Mouse (Mus musculus) spleen, postnatal 14 days (tissue): ENCODE results near the gene Kidins220.

Source experiments
- DNase-seq, 2 experiments: peaks; one replicate each; pipeline ENCODE4 v3.0.0; 2021 to 2022; ENCODE audit warnings: low spot score in 2 of 2

Kidins220 gene

GRCm38 (mm10) chr12:24974446-24975114 is at the start of gene Kidins220:
TSS of gene Kidins220 (plus strand) at chr12:24974925.
- DNase-seq: peak; percentile 89 to 96

DNA sequence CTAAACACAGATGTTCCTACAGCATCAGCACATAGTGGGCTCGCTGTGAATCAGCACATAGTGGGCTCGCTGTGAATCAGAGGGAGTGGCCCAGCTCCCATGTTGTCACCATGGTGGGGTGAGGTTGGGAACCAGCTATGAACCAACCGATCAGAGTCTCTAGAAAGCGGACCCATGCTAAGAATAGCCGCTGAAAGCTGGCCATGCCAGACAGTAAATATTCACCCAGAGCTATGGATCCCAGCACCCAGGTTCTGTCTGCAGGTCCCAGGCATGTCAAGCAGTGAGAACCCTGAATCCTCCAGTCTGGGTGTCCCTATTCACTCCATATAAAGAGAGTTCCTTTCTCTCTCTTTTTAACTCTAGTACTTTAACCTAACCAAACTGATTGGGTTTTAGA is 49.4 kb upstream of the Kidins220 start:
- no peak for DNase-seq

DNA sequence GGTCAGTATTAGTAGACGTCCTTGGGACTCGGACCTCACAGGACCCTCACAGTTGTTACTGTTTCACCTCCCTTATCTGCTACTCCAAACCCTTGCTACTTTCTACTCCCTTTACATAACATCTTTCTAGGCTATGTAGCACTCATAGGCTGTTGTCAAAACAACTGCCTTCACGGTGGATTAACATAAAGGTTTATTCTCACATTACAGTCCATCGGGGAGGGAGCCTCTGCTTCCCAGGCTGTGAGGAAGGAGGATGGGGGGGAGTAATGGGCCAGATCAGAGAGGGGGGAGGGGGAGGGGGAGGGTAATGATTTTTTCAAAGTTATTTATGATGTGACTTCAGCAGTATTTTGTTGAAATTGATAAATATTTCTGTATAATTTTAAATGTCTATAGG is 49.0 kb upstream of the Kidins220 start:
- no peak for DNase-seq

GRCm38 (mm10) chr12:24928051-24928748 is 46.5 kb upstream of the Kidins220 start:
- no peak for DNase-seq

DNA sequence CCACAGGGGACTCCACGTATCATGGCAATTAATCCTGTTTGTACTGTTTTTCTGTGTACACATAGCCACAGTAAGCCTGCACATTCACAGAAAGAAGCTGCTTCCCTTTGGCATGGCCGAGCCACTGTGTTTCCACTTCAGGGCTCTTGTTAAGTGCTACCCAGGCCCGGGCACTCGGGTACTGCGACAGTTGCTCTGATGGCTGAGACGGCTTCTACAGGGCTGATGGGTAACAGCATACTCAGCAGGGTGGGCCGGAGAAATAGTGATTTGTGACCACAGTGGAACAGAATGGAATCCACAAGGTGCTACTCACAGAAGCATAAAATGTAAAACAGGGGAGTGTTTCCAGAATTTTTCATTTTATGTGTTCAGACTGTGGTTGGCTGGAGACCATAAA is 45.7 kb upstream of the Kidins220 start:
- no peak for DNase-seq

- DNase-seq: no peak
Measured at GRCm38 (mm10) chr12:24930760-24931159, 44.0 kb upstream of the Kidins220 start.

GRCm38 (mm10) chr12:24932120-24932519 is 42.6 kb upstream of the Kidins220 start:
- no peak for DNase-seq

- DNase-seq: no peak
Measured at GRCm38 (mm10) chr12:24933206-24933775, 41.4 kb upstream of the Kidins220 start.

GRCm38 (mm10) chr12:24933996-24934395 is 40.7 kb upstream of the Kidins220 start:
- DNase-seq: no peak

- no peak for DNase-seq
Measured at GRCm38 (mm10) chr12:24936281-24936680, 38.4 kb upstream of the Kidins220 start.

DNA sequence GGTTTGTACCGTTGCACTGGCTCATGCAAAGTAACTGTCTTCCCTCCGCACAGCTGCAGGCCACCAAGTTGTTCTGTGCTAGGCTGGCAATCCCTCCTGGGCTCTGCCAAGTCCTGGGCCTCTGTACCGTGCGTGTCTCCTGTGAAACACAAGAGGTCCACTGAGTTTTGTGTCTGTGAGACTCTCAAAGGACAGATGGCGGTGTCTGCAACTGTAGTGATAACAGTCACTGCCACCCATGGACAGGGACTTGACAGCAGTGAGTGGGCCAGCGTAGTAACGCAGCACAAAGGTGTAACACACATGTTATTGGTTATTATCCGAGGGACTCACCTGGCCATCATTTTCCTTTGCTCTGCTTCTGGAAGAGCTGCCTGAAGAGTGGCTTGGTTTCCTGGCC is 35.4 kb upstream of the Kidins220 start:
- no peak for DNase-seq

GRCm38 (mm10) chr12:24942619-24943287 is 32.0 kb upstream of the Kidins220 start:
- no peak for DNase-seq

GRCm38 (mm10) chr12:24943427-24943826 is 31.3 kb upstream of the Kidins220 start:
- no peak for DNase-seq

- no peak for DNase-seq
Measured at GRCm38 (mm10) chr12:24944597-24944996, 30.1 kb upstream of the Kidins220 start.

- DNase-seq: no peak
Measured at GRCm38 (mm10) chr12:24947065-24947464, 27.7 kb upstream of the Kidins220 start.

DNA sequence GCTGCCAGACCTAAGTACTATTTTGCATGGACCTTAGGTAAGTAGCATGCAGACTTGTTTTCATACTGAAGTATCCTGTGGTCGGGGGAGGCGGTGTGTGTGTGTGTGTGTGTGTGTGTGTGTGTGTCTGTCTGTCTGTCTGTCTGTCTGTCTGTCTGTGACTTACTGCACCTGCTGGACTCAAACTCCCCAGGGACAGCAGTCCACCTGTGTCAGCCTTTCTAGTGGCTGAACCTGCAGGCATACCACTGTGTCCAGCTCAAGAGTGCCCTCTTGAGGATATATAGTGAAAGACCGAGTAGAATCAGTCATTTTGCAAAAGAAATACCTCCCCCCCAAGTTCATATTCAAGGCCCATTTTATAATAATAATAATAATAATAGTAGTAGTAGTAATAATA is 26.4 kb upstream of the Kidins220 start:
- DNase-seq: no peak

DNA sequence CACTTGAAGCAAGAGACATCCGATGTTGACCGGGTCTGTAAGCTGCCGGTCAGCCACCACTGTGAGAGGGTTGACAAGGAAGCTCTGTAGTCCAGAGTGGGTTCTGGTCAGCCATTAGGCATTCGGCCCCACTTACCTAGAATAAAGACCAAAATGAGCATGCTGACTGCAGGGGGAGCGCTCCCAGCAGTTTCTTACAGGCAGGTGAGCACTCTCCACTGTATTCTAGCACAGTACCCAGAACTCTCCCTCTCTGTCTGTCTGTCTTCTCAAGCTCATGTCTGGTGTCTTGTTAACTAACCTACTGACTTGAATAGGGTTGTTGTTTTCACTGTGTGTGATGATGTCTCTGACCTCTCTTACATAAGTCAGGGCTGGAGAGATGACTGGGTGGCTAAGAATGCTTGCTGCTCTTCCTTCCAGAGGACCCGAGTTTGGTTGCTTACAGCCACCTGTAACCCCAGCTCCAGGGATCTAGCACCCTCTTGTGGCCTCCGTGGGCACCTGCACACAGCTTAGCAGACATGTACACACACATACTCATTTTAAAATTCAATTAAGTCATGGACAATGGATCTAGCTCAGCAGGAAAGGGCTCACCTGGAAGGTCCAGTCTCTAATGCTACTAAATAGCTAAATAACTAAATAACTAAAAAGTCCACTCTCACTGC is 24.2 kb upstream of the Kidins220 start:
- peak in 1 of 2 experiments; percentile 23 for DNase-seq

DNA sequence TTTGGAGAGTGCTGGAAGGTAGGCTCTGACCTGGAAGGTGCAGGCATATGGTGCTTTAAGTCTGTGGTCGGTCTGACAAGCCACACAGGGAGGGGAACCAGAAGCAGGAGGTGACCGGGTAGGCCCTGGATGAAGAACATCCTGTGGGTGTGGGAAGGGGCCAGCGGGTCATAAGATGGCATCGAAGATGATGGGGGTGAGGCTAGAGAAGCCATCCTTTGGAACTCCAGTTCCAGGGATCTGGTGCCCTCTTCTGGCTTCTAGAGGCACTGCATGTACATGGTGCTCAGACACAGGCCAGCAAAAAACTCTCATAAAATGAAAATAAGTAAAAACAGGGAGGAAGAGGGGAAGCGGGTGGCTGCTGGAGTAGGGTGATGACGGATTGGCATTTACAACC is 22.6 kb upstream of the Kidins220 start:
- DNase-seq: peak; percentile 18 to 44

- DNase-seq: no peak
Measured at GRCm38 (mm10) chr12:24955137-24955536, 19.6 kb upstream of the Kidins220 start.

GRCm38 (mm10) chr12:24958526-24958925 is 16.2 kb upstream of the Kidins220 start:
- no peak for DNase-seq

DNA sequence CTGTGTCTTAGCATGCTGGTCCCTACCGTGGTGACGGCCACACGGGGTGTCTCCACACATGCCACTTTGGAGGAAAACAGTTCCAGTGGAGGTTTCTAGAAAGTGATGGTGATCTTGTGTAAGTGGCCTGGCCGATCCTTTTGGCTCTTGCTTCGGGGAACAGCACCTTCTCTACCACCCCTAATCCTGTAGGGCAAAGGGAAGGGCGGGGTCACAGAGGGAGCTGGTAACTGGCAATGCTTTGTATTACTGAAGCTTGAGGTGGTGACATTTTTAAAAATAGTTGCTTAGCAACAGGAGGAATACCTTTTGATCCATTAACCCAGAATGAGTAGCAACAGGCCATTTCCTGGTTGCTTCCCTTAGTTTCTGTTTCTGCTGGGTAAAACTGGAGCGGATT is 12.9 kb upstream of the Kidins220 start:
- DNase-seq: no peak

DNA sequence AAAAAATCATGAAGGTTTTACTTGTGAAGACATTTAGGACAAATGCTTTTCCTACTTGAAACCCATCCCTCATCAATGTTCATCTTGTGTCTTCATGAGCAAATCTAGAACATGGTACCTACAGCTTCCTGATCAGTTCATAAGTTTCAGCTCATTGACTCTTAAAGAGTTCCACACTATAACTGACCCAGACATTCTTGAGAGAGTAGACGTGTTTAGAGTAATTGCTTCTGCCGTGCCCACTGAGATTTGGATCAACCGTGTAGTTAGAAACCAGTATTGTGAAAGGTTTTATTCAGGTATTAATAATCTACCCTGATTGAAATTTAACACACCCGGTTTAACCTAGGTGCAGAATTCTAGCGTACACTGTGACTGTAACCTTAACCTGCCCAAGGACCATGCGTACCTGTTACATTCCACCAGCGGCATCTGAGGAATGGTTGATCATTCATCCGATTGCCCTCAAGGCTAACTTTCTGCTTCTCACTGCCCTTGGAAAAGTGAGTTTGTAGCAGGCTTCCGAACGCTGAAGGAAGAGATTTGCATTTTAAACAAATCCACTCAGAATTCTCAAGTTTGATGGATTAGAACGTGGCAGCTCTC is 12.3 kb upstream of the Kidins220 start:
- DNase-seq: no peak
